Mouse (Mus musculus) embryonic fibroblast, embryonic 13.5 days (primary cell): ENCODE results near the gene Gm49384. TPM values are rescaled to one million over a fixed set of nuclear protein-coding genes. Genes with fewer than 3 reads are reported as not detected.

Experiments used
- H3K27ac ChIP-seq: 2 replicates; pipeline ENCODE4 v1.5.1; 2012; ENCODE audit warnings: low read length, control low read depth, inconsistent platforms; ENCODE audit not compliant: insufficient read depth
- H3K4me1 ChIP-seq: 2 replicates; pipeline ENCODE4 v1.6.1; 2011; ENCODE audit warnings: low read length; ENCODE audit not compliant: control insufficient read depth, insufficient read depth
- H3K4me3 ChIP-seq: 2 replicates; pipeline ENCODE4 v1.5.1; 2011; ENCODE audit warnings: mild to moderate bottlenecking, control low read depth, low read length; ENCODE audit not compliant: insufficient read depth
- CTCF ChIP-seq: IDR thresholded peaks from 2 replicates; pipeline ENCODE4 v1.5.1; 2011; ENCODE audit warnings: mild to moderate bottlenecking, control low read depth, low read length, moderate library complexity, borderline replicate concordance; ENCODE audit not compliant: insufficient read depth
- POLR2A ChIP-seq: IDR thresholded peaks from 2 replicates; pipeline ENCODE4 v1.6.1; 2011; ENCODE audit warnings: low read depth, mild to moderate bottlenecking, control low read depth, low read length, moderate library complexity
- polyA plus RNA-seq: library from polyadenylated mRNA; stranded (reverse); fragments of >200 nt; gene quantifications from 2 replicates; pipeline ENCODE4 v1.2.4, GENCODE M21; 2011; ENCODE audit warnings: low read depth; ENCODE audit not compliant: missing spikeins, insufficient read length

Gm49384 gene
- polyA plus RNA-seq, 1 experiment = 12.2 TPM

DNA sequence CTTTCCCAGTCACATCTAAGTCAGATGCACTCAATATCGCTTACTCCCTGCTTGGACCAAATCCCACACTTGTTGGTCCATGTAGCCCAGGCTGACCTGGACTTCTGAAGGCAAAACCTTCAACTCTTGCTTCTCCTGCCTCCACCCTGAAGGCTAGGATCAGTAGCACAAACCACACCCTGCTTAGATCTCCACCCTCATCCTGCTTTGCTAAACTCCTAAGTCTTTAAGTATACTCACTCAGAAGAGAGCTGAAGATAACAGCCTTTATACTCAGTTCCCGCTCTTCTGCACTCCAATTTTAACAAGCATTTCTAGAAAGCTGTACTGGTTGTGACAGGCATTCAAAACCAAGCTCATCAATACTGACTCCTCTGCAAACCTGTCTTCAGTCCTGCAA is 47.0 kb downstream of the Gm49384 start:
- no peak for TF ChIP-seq CTCF
- TF ChIP-seq POLR2A = no peak
- Histone ChIP-seq H3K27ac (no peak overlapping the region), H3K4me1 (peaks cover 6% of the 10 kb centered on the region; the same call in 1 of the 2 replicates), H3K4me3 (peak overlapping the region; percentile 84; the same call in 1 of the 2 replicates)

DNA sequence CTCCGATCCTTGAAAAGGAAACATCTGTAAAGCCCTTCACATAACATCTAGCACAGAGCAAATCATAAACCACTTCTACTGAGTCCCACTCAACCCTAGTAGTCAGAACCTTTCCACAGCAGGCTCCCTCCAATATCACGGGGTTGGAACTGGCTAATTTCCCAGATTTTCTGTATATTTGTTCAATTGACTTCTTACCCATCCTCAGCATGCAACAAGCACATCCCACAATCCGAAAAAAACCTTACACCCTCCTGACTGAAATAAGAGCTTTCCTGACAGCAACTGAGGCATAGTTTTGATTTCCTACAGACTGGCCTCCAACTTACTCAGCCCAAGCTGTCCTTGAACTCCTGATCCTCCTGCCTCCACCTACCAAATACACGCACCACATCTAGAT is 47.6 kb downstream of the Gm49384 start:
- Histone ChIP-seq H3K4me3 (no peak overlapping the region), H3K27ac (no peak overlapping the region), H3K4me1 (peaks cover 6% of the 10 kb centered on the region; the same call in 1 of the 2 replicates)
- no peak; the same call in none of the 2 replicates for TF ChIP-seq POLR2A
- TF ChIP-seq CTCF = no peak

GRCm38 (mm10) chr12:69155923-69156322 is 48.1 kb downstream of the Gm49384 start:
- H3K4me3 ChIP-seq = no peak overlapping the region
- no peak for TF ChIP-seq CTCF
- H3K27ac ChIP-seq = no peak overlapping the region
- H3K4me1 ChIP-seq = peaks cover 6% of the 10 kb centered on the region; the same call in 1 of the 2 replicates

- no peak overlapping the region for H3K27ac ChIP-seq
- TF ChIP-seq POLR2A (no peak), CTCF (no peak)
- no peaks in the 10 kb centered on the region for H3K4me1 ChIP-seq
- H3K4me3 ChIP-seq = no peak overlapping the region
Measured at GRCm38 (mm10) chr12:69150049-69150448, 54.0 kb downstream of the Gm49384 start.

GRCm38 (mm10) chr12:69147166-69147735 is 56.8 kb downstream of the Gm49384 start:
- H3K27ac ChIP-seq = no peak overlapping the region
- H3K4me1 ChIP-seq = no peaks in the 10 kb centered on the region
- TF ChIP-seq CTCF (no peak), POLR2A (no peak)
- no peak overlapping the region for H3K4me3 ChIP-seq

GRCm38 (mm10) chr12:69143460-69143859 is 60.6 kb downstream of the Gm49384 start:
- no peak overlapping the region for H3K27ac ChIP-seq
- TF ChIP-seq CTCF = no peak
- TF ChIP-seq POLR2A = no peak
- H3K4me3 ChIP-seq = no peak overlapping the region
- H3K4me1 ChIP-seq = no peaks in the 10 kb centered on the region

- no peak overlapping the region for H3K4me3 ChIP-seq
- no peaks in the 10 kb centered on the region for H3K4me1 ChIP-seq
- no peak for TF ChIP-seq CTCF
- TF ChIP-seq POLR2A = no peak
- H3K27ac ChIP-seq = no peak overlapping the region
Measured at GRCm38 (mm10) chr12:69139841-69140240, 64.2 kb downstream of the Gm49384 start.

Other genes with a start within 250 kb of the Gm49384 start
- 1,114 and 1,231 TPM in 2 replicates for gene Rps29, start 45.1 kb downstream of the Gm49384 start, polyA plus RNA-seq
- 2.6 and 4.7 TPM in 2 replicates for gene Lrr1, start 35.5 kb downstream of the Gm49384 start, polyA plus RNA-seq
- 395 and 420 TPM in 2 replicates for gene Rpl36al, start 20.2 kb downstream of the Gm49384 start, polyA plus RNA-seq
- gene Mgat2, start 20.1 kb downstream of the Gm49384 start, polyA plus RNA-seq = 69.7 and 73.2 TPM in 2 replicates
- 3.7 and 4.4 TPM in 2 replicates for gene Gm49383, start 7.2 kb downstream of the Gm49384 start, polyA plus RNA-seq
- gene Dnaaf2, start 5.8 kb downstream of the Gm49384 start, polyA plus RNA-seq = 1.9 and 2.8 TPM in 2 replicates
- 10.0 and 11.9 TPM in 2 replicates for gene Pole2, start 23.9 kb upstream of the Gm49384 start, polyA plus RNA-seq
- 5.9 and 6.7 TPM in 2 replicates for gene Klhdc1, start 36.9 kb upstream of the Gm49384 start, polyA plus RNA-seq
- gene Klhdc2, start 92.4 kb upstream of the Gm49384 start, polyA plus RNA-seq = 76.8 and 88.5 TPM in 2 replicates
- gene Nemf, start 152.9 kb upstream of the Gm49384 start, polyA plus RNA-seq = 57.2 and 70.2 TPM in 2 replicates
- 106 and 119 TPM in 2 replicates for gene Arf6, start 167.9 kb upstream of the Gm49384 start, polyA plus RNA-seq
- gene Gm9887, start 168.2 kb upstream of the Gm49384 start, polyA plus RNA-seq = not detected in 2 replicates